Mouse (Mus musculus): Measurements from ENCODE around the gene Dynlt1c.
"Not testable (repeated sequence)": the region's sequence is repeated elsewhere in the genome, so short reads cannot be mapped to it uniquely, and the experiment has no call there.

GRCm38 (mm10) chr17:6613524-6613923, 12.1 kb downstream of the Dynlt1c start:
- not testable (repeated sequence) for TF ChIP-seq ZNF384 (IDR thresholded peaks at IDR 0.05; ENCODE audit: low read depth, low read length); CHD2 (IDR thresholded peaks at IDR 0.05; ENCODE audit: low read depth, low read length); ZC3H11A (IDR thresholded peaks at IDR 0.05; ENCODE audit: borderline replicate concordance, low read depth, low read length); HCFC1 (IDR thresholded peaks at IDR 0.05; ENCODE audit: borderline replicate concordance, insufficient read depth, low read length); MAFK (IDR thresholded peaks at IDR 0.05; ENCODE audit: insufficient read depth, low read depth, low read length)
